Mouse (Mus musculus) small intestine, adult 2 months (tissue): Measurements from ENCODE around the gene Ccdc151. TPM values are rescaled to one million over a fixed set of nuclear protein-coding genes. Genes with fewer than 3 reads are reported as not detected.
A peak's percentile ranks its signal among the peaks of the same experiment; 100 is the strongest.

ENCODE experiments used
- H3K27ac ChIP-seq: fragments of 200-500 bp; 2 replicates; pipeline ENCODE4 v1.5.1; 2012; ENCODE audit warnings: low read depth, low read length, control low read depth, inconsistent platforms; ENCODE audit not compliant: insufficient read depth
- H3K27me3 ChIP-seq: fragments of 200-500 bp; 2 replicates; pipeline ENCODE4 v1.6.1; 2012; ENCODE audit warnings: mild to moderate bottlenecking, moderate library complexity, low read length, inconsistent platforms; ENCODE audit not compliant: control insufficient read depth, insufficient read depth
- H3K36me3 ChIP-seq: fragments of 200-500 bp; 2 replicates; pipeline ENCODE4 v1.6.1; 2012; ENCODE audit warnings: mild to moderate bottlenecking, low read length, control low read depth, inconsistent platforms; ENCODE audit not compliant: control insufficient read depth, insufficient read depth
- H3K4me1 ChIP-seq: fragments of 200-500 bp; 2 replicates; pipeline ENCODE4 v1.6.1; 2012; ENCODE audit warnings: low read length, inconsistent platforms, mixed read lengths; ENCODE audit not compliant: control insufficient read depth, insufficient read depth, insufficient read length
- H3K4me3 ChIP-seq: fragments of 200-500 bp; 2 replicates; pipeline ENCODE4 v1.5.1; 2012; ENCODE audit warnings: low read depth, mild to moderate bottlenecking, control low read depth, inconsistent platforms, low read length, moderate library complexity
- CTCF ChIP-seq: fragments of 200-500 bp; IDR thresholded peaks from 2 replicates; pipeline ENCODE4 v1.5.1; 2012; ENCODE audit warnings: low read depth, mild to moderate bottlenecking, control low read depth, inconsistent platforms, low read length, moderate library complexity, mixed read lengths; ENCODE audit not compliant: insufficient replicate concordance, insufficient read length; ENCODE audit errors: extremely low read depth
- POLR2A ChIP-seq: fragments of 200-500 bp; IDR thresholded peaks from 2 replicates; pipeline ENCODE4 v1.6.1; 2012; ENCODE audit warnings: low read depth, mild to moderate bottlenecking, control low read depth, inconsistent platforms, low read length, moderate library complexity
- WGBS: fragments of 180-500 bp; shearing (Covaris S2); methylation state at CpG from one replicate; pipeline ENCODE4 v1.1.7; 2018; 5-methylcytosine and 5-hydroxymethylcytosine counted together
- polyA plus RNA-seq: library from polyadenylated mRNA; depleted of rRNA; stranded (reverse); fragments of >200 nt; gene quantifications from 2 replicates; pipeline ENCODE4 v1.2.3, GENCODE M21; 2012

Gene Ccdc151
- polyA plus RNA-seq, 1 experiment: not detected

DNA sequence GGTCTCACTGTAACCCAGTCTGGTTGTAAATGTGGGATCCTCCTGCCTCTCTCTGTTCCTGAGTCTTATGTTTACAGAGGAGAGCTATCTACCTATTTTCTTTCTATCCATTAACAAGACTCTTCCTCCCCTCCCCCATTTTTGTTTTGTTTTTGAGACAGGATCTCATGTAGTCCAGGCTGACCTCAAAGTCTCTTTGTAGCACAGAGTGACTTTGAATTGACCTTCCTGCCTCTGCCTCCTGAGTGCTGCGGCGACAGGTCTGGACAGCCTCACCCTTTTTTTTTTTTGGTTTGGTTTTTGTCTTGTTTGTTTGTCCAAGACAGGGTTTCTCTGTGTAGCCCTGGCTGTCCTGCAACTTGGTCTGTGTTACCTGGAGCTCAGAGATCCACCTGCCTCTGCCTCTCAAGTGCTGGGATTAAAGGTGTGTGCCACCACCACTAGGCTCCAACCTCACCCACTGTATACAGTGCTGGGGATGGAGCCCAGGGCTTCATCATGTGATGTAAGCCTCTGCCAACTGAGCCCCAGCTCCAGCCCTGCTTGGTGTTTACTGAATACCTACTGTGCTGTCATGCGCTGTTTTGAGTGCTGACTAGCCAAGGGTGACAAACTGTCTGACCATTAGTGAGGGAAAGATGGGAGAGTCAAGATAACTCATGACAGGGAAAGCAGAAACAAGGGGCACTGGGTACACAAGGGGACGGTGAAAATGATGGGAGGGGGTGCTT lies 23.9 kb downstream of the Ccdc151 start:
- no peaks in the 10 kb centered on the region for H3K4me1 ChIP-seq
- H3K27ac ChIP-seq: no peak overlapping the region
- no peaks in the 10 kb centered on the region for H3K36me3 ChIP-seq
- no peak for TF ChIP-seq POLR2A
- TF ChIP-seq CTCF: no peak
- H3K4me3 ChIP-seq: no peak overlapping the region
- no peaks in the 10 kb centered on the region for H3K27me3 ChIP-seq
- WGBS: 83% methylated on average over 4 of the region's 4 CpGs

DNA sequence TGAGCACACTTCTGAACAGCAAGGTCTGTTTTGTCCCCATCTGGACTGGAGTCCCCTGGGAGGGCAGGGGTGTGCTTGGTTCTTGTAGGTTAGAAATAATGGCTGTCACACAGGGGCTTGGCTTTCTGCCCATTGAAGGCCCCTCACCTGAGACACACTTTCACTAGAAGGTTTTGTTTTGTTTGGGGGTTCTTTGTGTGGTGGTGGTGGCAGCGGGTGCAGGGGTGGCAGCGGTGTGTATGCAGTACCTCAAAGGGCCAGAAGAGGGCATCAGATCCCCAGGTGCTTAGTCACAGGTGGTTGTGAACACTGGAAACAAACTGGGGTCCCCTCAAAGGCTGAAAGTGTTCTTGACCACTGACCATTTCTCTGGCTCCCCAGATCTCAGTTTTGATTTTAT lies 24.5 kb downstream of the Ccdc151 start:
- 25% methylated on average over 2 of the region's 2 CpGs for WGBS
- no peaks in the 10 kb centered on the region for H3K36me3 ChIP-seq
- TF ChIP-seq CTCF (peak; percentile 73; the same call in 1 of the 2 replicates), POLR2A (no peak)
- H3K4me3 ChIP-seq: no peak overlapping the region
- H3K27me3 ChIP-seq: no peaks in the 10 kb centered on the region
- H3K4me1 ChIP-seq: no peaks in the 10 kb centered on the region
- no peak overlapping the region for H3K27ac ChIP-seq

DNA sequence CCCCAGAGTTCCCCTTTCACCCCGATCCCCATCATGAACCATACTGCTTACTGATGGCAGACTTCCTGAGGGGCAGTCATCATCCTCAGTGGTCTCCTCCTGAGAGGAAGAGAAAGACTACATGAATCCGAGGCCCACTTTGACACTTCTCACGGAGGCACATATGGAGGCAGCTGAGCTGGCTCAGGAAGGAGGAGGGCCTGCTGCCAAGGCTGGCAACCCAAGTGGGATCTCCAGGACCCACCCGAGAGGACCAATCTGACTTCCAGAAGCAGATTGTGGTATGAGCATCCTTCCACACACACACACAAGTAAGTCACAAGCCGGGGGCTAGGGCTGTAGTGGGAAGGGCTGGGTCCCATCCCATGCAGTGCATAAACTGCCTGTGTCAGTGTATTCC lies 25.1 kb downstream of the Ccdc151 start:
- 86% methylated on average over 5 of the region's 5 CpGs for WGBS
- H3K27ac ChIP-seq: no peak overlapping the region
- no peak for TF ChIP-seq CTCF
- no peak for TF ChIP-seq POLR2A
- H3K4me1 ChIP-seq: no peaks in the 10 kb centered on the region
- no peaks in the 10 kb centered on the region for H3K36me3 ChIP-seq
- no peak overlapping the region for H3K4me3 ChIP-seq
- no peaks in the 10 kb centered on the region for H3K27me3 ChIP-seq

DNA sequence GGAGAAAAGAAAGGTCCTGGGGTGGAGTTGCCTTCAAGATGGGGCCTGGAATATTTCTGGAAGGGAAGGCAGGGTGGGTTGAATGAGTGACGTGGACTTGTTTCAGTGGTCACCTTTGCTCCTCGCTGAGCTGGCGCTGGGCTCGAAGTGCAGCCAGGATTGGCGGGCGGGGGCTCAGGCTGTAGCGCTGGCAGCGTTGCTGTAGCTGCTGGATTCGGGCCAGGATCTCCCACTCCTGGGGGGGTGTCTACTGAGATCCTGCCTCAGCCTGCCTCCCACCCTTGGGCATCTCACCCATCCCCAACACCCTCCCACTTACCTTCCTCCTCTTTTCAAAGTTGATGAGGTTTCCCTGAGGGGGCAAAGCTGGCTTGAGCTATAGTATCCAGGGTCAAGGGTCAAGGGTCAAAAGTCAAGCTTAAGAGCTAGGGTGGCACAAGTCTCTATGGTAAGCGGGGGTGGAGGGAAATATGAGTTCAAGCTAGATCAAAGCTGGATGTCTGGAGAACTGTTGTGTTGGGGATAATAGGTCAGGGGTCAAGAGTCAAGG lies 25.7 kb downstream of the Ccdc151 start:
- Histone ChIP-seq H3K27ac (no peak overlapping the region), H3K27me3 (no peaks in the 10 kb centered on the region), H3K4me3 (no peak overlapping the region), H3K4me1 (no peaks in the 10 kb centered on the region), H3K36me3 (no peaks in the 10 kb centered on the region)
- TF ChIP-seq POLR2A (no peak), CTCF (no peak)
- 63% methylated on average over 10 of the region's 10 CpGs for WGBS

DNA sequence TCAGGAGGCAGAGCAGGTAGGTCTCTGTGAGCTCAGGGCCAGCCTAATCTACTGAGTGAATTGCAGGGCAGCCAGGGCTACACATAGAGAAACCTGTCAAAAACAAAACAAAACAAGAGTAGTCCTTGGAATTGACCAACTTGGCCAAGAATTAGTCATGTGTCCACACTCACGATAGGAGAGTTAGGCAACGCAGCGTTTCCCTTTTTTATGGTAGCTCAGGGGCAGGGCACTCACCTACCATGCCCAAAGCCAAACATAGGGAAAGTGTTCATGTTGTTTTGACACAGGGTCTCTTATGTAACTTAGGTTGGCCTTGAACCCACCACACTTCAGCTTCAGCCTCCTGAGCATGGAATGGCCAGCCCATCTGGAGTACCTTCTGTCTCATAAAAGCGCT lies 33.1 kb downstream of the Ccdc151 start:
- WGBS: 69% methylated on average over 4 of the region's 4 CpGs
- Histone ChIP-seq H3K27me3 (peaks cover 2% of the 10 kb centered on the region; the same call in 1 of the 2 replicates), H3K4me3 (no peak overlapping the region), H3K36me3 (no peaks in the 10 kb centered on the region), H3K27ac (no peak overlapping the region), H3K4me1 (no peaks in the 10 kb centered on the region)
- TF ChIP-seq POLR2A (no peak), CTCF (no peak)

DNA sequence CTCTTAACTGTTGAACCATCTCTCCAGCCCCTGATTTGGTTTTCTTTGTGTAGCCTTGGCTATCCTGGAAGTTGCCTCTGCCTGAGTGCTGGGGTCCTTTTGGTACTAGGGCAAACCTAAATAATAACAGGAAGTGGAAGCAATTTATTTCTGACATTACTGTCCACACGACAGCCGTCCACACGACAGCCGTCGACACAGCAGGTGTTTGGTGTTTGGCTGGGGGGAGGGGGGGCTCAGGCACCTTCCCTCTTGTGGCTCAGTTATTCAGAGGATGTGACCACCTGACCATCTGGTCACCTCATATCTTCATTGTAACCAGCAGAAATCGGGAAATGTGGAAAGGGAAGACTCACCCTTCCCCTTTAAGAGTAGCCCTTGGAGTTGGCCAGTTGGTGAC lies 33.6 kb downstream of the Ccdc151 start:
- no peak for TF ChIP-seq CTCF
- no peak for TF ChIP-seq POLR2A
- H3K27me3 ChIP-seq: peaks cover 2% of the 10 kb centered on the region; the same call in 1 of the 2 replicates
- no peaks in the 10 kb centered on the region for H3K36me3 ChIP-seq
- no peaks in the 10 kb centered on the region for H3K4me1 ChIP-seq
- 41% methylated on average over 6 of the region's 6 CpGs for WGBS
- H3K4me3 ChIP-seq: no peak overlapping the region
- H3K27ac ChIP-seq: no peak overlapping the region

DNA sequence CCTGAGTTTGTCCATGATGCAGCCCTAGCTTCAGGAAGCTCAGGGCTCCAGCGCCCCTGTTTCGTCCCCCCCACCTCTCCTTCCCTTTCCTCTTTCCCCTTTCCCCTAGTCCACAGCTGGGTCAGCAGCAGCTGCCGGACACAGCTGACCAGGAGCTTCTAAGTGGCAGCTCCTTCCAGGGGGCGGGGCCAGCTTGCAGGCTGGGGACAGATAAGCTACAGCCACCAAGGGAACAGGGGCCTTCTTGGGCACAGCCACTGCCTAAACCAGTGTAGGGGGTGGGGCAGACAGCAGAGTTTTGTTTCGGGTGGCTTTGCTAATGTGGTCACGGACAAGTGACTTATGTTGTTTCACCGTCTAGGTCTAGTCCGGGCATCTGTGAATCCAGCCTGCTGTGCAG lies 39.0 kb downstream of the Ccdc151 start, which contains the start of gene Epor:
Gene Epor (minus strand): TSS at position 90 of the 400 bp plus-strand sequence.
- Histone ChIP-seq H3K36me3 (no peaks in the 10 kb centered on the region), H3K27me3 (peaks cover 32% of the 10 kb centered on the region)

More for the DNA sequence above, 39.0 kb downstream of the Ccdc151 start, which contains the start of gene Epor:
- Histone ChIP-seq H3K27ac (no peak within 1 kb of the TSS), H3K4me1 (peaks cover 15% of the 10 kb centered on the region), H3K4me3 (peak within 1 kb of the TSS; percentile 57)
- TF ChIP-seq CTCF (no peak), POLR2A (no peak)
- WGBS: 42% methylated on average over 8 of the region's 8 CpGs
